Mouse (Mus musculus) telencephalon, adult 2 months (tissue): ENCODE results near the gene Kel.

Source experiments
- DNase-seq: peaks from one replicate; pipeline ENCODE4 v3.0.0-alpha.2; 2011; ENCODE audit warnings: low read depth, low spot score

The Kel gene

GRCm38 (mm10) chr6:41646220-41646619, 57.9 kb downstream of the Kel start:
- DNase-seq: no peak

- DNase-seq: no peak
Measured at GRCm38 (mm10) chr6:41643227-41643626, 60.9 kb downstream of the Kel start.

GRCm38 (mm10) chr6:41642765-41643164, 61.4 kb downstream of the Kel start:
- no peak for DNase-seq

GRCm38 (mm10) chr6:41641173-41641866, 62.8 kb downstream of the Kel start:
- no peak for DNase-seq

GRCm38 (mm10) chr6:41640449-41640848, 63.7 kb downstream of the Kel start:
- DNase-seq: no peak

- no peak for DNase-seq
Measured at GRCm38 (mm10) chr6:41637927-41638506, 66.1 kb downstream of the Kel start.

GRCm38 (mm10) chr6:41637393-41637792, 66.7 kb downstream of the Kel start:
- DNase-seq: no peak
